Mouse (Mus musculus) lung, postnatal 0 days (tissue): Measurements from ENCODE around the gene Nrxn2. TPM values are rescaled to one million over a fixed set of nuclear protein-coding genes. Genes with fewer than 3 reads are reported as not detected.

Source experiments
- ATAC-seq: fragments of 200-750 bp; cut with Nextera tagmentation; 2 replicates; pipeline ENCODE4 v1.8.0; 2017; ENCODE audit warnings: moderate library complexity
- DNase-seq: peaks from one replicate; pipeline ENCODE4 v3.0.0-alpha.2; 2016; ENCODE audit warnings: low spot score
- H3K27ac ChIP-seq: fragments of 300-500 bp; sonication (generic); 2 replicates; pipeline ENCODE4 v1.5.1; 2014; ENCODE audit warnings: antibody characterized with exemption, mild to moderate bottlenecking, low read length, mixed read lengths
- H3K27me3 ChIP-seq: fragments of 300-500 bp; sonication (generic); replicated peaks from 2 replicates; pipeline ENCODE4 v1.6.1; 2014; ENCODE audit warnings: low read length, mixed read lengths; ENCODE audit not compliant: insufficient read depth
- H3K36me3 ChIP-seq: fragments of 300-500 bp; sonication (generic); 2 replicates; pipeline ENCODE4 v1.6.1; 2014; ENCODE audit warnings: low read length, mixed read lengths; ENCODE audit not compliant: insufficient read depth
- H3K4me1 ChIP-seq: fragments of 300-500 bp; sonication (generic); 2 replicates; pipeline ENCODE4 v1.6.1; 2014; ENCODE audit warnings: antibody characterized with exemption, low read depth, low read length, mixed read lengths; ENCODE audit not compliant: insufficient read depth
- H3K4me2 ChIP-seq: fragments of 300-500 bp; sonication (generic); replicated peaks from 2 replicates; pipeline ENCODE4 v1.6.1; 2014; ENCODE audit warnings: low read depth, mild to moderate bottlenecking, low read length, moderate library complexity, mixed read lengths
- H3K4me3 ChIP-seq: fragments of 300-500 bp; sonication (generic); 2 replicates; pipeline ENCODE4 v1.5.1; 2014; ENCODE audit warnings: low read depth, low read length
- H3K9ac ChIP-seq: fragments of 300-500 bp; sonication (generic); replicated peaks from 2 replicates; pipeline ENCODE4 v1.6.1; 2014; ENCODE audit warnings: low read depth, mild to moderate bottlenecking
- H3K9me3 ChIP-seq: fragments of 300-500 bp; sonication (generic); 2 replicates; pipeline ENCODE4 v1.6.1; 2016; ENCODE audit warnings: low read length, mixed read lengths
- CTCF ChIP-seq: IDR thresholded peaks from 2 replicates; pipeline ENCODE4 v1.5.1; 2016; ENCODE audit warnings: antibody characterized with exemption, mild to moderate bottlenecking
- EP300 ChIP-seq: IDR thresholded peaks from 2 replicates; pipeline ENCODE4 v1.6.1; 2016; ENCODE audit warnings: antibody characterized with exemption, mild to moderate bottlenecking, control low read depth
- WGBS: fragments of 180-500 bp; shearing (Covaris S2); extraction: QIAGEN DNeasy Blood & Tissue Kit; methylation state at CpG from one replicate; pipeline ENCODE4 v1.1.7; 2014; 5-methylcytosine and 5-hydroxymethylcytosine counted together
- polyA plus RNA-seq: library from polyadenylated mRNA; unstranded; fragments of >200 nt; fragmentation: Nextera tagmentation; extraction: Ambion mirVana; gene quantifications from 2 replicates; pipeline ENCODE4 v1.2.1, GENCODE M21; 2015

Gene Nrxn2
- polyA plus RNA-seq, 1 experiment from 2014 or later, result 3.8 TPM

DNA sequence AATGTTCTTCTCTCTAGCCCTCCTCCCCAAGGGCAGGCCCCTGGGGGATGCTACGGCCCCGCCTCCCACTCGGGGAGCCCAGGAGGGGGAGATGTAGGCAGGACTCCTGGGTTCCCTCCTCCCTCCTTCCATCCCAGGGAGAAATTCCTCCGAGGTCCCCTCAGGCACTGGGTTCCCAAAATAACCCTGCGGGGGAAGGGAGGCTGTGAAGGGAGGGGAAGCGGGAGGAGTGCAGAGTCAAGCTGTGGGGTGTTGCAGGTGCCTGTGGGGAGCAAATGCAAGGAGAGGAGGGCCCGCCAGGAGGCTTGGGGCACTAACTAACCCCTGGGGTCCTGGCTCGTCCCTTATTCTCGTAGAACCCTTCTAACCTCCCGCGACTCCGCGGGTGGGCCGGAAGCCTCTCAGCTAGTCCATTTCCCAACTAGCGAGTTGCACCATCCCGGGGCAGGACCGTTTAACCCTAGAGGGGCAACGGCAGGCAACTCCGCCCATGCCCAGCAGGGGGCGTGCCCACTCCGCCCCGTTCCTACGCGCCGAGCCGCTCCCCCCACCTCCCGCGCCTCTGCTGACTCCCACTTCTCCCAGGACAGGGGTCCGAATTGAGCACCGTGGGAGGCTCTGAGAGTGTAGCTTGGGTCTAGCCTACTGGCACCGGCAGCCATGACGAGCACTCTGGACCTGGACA lies 17.3 kb upstream of the Nrxn2 start:
- Histone ChIP-seq H3K27ac (peak overlapping the region; percentile 73), H3K4me3 (peak overlapping the region; percentile 62), H3K27me3 (no peaks in the 10 kb centered on the region), H3K9me3 (no peaks in the 10 kb centered on the region), H3K4me1 (peaks cover 3% of the 10 kb centered on the region; the same call in 1 of the 2 replicates), H3K9ac (0 out of 2 replicates have a peak overlapping the region, but pooled peaks have one; percentile 24), H3K36me3 (no peaks in the 10 kb centered on the region), H3K4me2 (peak overlapping the region; percentile 99)
- WGBS, result 1% methylated on average over 22 of the region's 32 CpGs
- peak; percentile 92 for DNase-seq
- TF ChIP-seq EP300, result peak; percentile 35; the same call in 1 of the 2 replicates
- TF ChIP-seq CTCF, result peak; percentile 91
- peak; percentile 73 for ATAC-seq

DNA sequence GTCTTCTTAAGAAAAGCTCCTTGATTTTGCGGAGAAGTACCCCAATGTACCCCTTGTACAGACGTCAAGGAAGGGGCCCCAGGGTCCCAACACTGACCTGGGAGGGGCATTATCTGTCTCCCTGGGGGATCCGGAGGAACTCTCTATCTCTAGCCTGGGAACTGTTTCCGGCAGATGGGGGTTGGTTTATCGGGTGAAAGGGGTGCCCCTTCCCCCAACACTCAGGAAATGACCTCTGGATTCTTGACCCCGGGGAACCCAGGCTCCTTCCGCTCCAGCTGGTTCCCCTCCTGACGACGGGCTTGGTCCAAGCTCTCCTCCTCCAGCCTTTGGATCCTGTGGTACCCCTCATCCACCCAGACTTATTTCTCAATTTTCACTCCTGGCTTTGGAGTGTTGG lies 16.6 kb upstream of the Nrxn2 start:
- peaks cover 3% of the 10 kb centered on the region; the same call in 1 of the 2 replicates for H3K4me1 ChIP-seq
- H3K4me2 ChIP-seq, result peak overlapping the region; percentile 99
- H3K36me3 ChIP-seq, result no peaks in the 10 kb centered on the region
- 6% methylated on average over 9 of the region's 9 CpGs for WGBS
- H3K27me3 ChIP-seq, result no peaks in the 10 kb centered on the region
- TF ChIP-seq EP300 (no peak; the same call in 1 of the 2 replicates), CTCF (no peak)
- peak; percentile 55 for DNase-seq
- H3K4me3 ChIP-seq, result peak overlapping the region; percentile 62
- H3K9ac ChIP-seq, result 0 out of 2 replicates have a peak overlapping the region, but pooled peaks have one; percentile 1
- no peaks in the 10 kb centered on the region for H3K9me3 ChIP-seq
- peak overlapping the region; percentile 73; the same call in 1 of the 2 replicates for H3K27ac ChIP-seq
- ATAC-seq, result peak; percentile 10; the same call in 1 of the 2 replicates

DNA sequence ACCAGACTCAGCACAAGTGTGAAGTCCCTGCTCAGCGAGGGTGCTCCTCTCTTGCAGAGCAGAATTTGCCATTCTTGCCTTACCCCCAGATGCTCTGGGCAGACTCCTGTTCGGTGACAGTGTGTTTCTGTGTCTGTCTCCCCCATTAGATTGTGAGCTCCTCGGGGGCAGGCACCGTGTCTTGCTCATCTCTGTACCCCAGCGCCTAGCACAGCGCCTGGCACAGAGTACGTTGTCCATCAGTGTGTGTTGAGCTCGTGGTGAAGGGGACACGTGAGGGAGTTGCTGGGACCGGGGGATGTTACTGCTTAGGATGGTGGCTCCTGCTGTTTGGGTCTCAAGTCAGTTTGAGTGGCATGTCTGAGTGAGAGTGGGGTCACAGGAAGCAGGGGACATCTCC lies 14.7 kb upstream of the Nrxn2 start:
- Histone ChIP-seq H3K36me3 (no peaks in the 10 kb centered on the region), H3K27me3 (no peaks in the 10 kb centered on the region), H3K4me3 (no peak overlapping the region), H3K27ac (no peak overlapping the region), H3K9ac (no peak overlapping the region), H3K4me2 (no peak overlapping the region), H3K4me1 (peaks cover 3% of the 10 kb centered on the region; the same call in 1 of the 2 replicates), H3K9me3 (no peaks in the 10 kb centered on the region)
- WGBS, result 73% methylated on average over 10 of the region's 10 CpGs
- TF ChIP-seq CTCF (no peak), EP300 (no peak)
- ATAC-seq, result no peak
- no peak for DNase-seq

- H3K9ac ChIP-seq, result no peak overlapping the region
- H3K27ac ChIP-seq, result no peak overlapping the region
- no peak overlapping the region for H3K4me3 ChIP-seq
- no peaks in the 10 kb centered on the region for H3K36me3 ChIP-seq
- no peak for TF ChIP-seq EP300
- no peak for TF ChIP-seq CTCF
- no peaks in the 10 kb centered on the region for H3K9me3 ChIP-seq
- H3K4me1 ChIP-seq, result no peaks in the 10 kb centered on the region; the same call in 1 of the 2 replicates
- H3K27me3 ChIP-seq, result no peaks in the 10 kb centered on the region
- no peak overlapping the region for H3K4me2 ChIP-seq
- no peak for DNase-seq
- no peak for ATAC-seq
- WGBS, result 66% methylated on average over 10 of the region's 10 CpGs
These were observed 13.1 kb upstream of the Nrxn2 start for GRCm38 (mm10) chr19:6405433-6405832.

GRCm38 (mm10) chr19:6407109-6407508 lies 11.4 kb upstream of the Nrxn2 start:
- Histone ChIP-seq H3K9me3 (no peaks in the 10 kb centered on the region), H3K4me2 (no peak overlapping the region), H3K4me1 (no peaks in the 10 kb centered on the region), H3K36me3 (no peaks in the 10 kb centered on the region), H3K27me3 (no peaks in the 10 kb centered on the region), H3K9ac (no peak overlapping the region), H3K27ac (no peak overlapping the region), H3K4me3 (no peak overlapping the region)
- WGBS, result 88% methylated on average over 8 of the region's 8 CpGs
- TF ChIP-seq EP300 (no peak), CTCF (no peak)
- DNase-seq (no peak), ATAC-seq (no peak)

DNA sequence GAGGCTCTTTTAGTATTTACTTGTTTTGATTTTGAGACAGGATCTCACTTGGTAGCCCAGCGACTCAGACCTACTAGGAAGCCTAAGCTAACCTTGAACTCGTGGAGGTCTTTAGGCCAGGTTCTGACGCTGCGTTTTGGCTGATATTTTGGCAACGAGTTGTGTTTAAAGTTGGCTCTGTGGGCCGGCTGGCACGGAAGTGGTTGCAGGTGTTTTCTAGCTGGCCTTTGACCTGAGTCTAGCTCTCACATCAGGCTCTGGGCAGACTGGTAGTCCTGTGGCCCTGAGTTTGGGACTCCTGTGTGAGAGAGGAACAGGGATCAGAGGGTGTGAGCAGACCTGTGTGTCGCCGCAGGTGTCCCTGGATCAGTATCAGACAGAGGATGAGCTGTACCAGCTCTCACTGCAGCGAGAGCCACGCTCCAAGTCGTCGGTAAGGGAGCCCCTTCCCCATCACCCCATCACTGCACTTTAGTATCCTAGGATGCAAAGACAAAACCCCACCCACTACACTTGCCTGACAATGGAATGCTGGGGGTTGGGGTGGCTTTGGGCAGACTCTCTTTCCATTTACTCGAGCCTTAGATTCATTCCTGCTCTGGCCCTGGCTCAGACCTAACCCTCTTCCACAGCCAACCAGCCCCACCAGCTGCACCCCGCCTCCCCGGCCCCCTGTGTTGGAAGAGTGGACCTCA lies 10.6 kb upstream of the Nrxn2 start:
- Histone ChIP-seq H3K9me3 (no peaks in the 10 kb centered on the region), H3K4me2 (no peak overlapping the region), H3K4me3 (no peak overlapping the region), H3K36me3 (no peaks in the 10 kb centered on the region), H3K9ac (no peak overlapping the region), H3K4me1 (no peaks in the 10 kb centered on the region), H3K27ac (no peak overlapping the region), H3K27me3 (no peaks in the 10 kb centered on the region)
- DNase-seq, result no peak
- no peak for TF ChIP-seq CTCF
- TF ChIP-seq EP300, result no peak
- no peak for ATAC-seq
- 58% methylated on average over 16 of the region's 16 CpGs for WGBS
